Mouse (Mus musculus) central nervous system, embryonic 11.5 days (tissue): ENCODE results near the gene H2afz. TPM values are rescaled to one million over a fixed set of nuclear protein-coding genes. Genes with fewer than 3 reads are reported as not detected.

Source experiments
- polyA plus RNA-seq: library from polyadenylated mRNA; depleted of rRNA; stranded (reverse); fragments of >200 nt; gene quantifications from 2 replicates; pipeline ENCODE4 v1.2.3, GENCODE M21; 2012; rRNA removed

H2afz gene
- 1,762 and 2,270 TPM in 2 replicates for polyA plus RNA-seq

GRCm38 (mm10) chr3:137864124-137864987, at the start of gene H2afz:
Gene H2afz (plus strand): TSS chr3:137864487.

GRCm38 (mm10) chr3:137867437-137868093, 3.3 kb downstream of the H2afz start, which contains the start of gene Dnajb14:
Gene Dnajb14 (plus strand): TSS chr3:137867675.

Other genes starting within 250 kb of the H2afz start
- gene Ddit4l, start 242.9 kb upstream of the H2afz start, polyA plus RNA-seq: 3.8 and 5.2 TPM in 2 replicates
- not detected in 2 replicates for gene Gm21962, start 193.0 kb upstream of the H2afz start, polyA plus RNA-seq
- gene Dnajb14, start 3.2 kb downstream of the H2afz start, polyA plus RNA-seq: 3.8 and 6.3 TPM in 2 replicates
- 73.0 and 83.2 TPM in 2 replicates for gene Lamtor3, start 54.0 kb downstream of the H2afz start, polyA plus RNA-seq
- gene Dapp1, start 117.1 kb downstream of the H2afz start, polyA plus RNA-seq: 3.6 and 4.7 TPM in 2 replicates
- gene 1110002E22Rik, start 200.6 kb downstream of the H2afz start, polyA plus RNA-seq: 0.07 and 0.41 TPM in 2 replicates
- gene Gm5105, start 202.9 kb downstream of the H2afz start, polyA plus RNA-seq: 0.07 and 0.08 TPM in 2 replicates